Mouse (Mus musculus): Measurements from ENCODE around the gene Arid3b. TPM values are rescaled to one million over a fixed set of nuclear protein-coding genes. Genes with fewer than 3 reads are reported as not detected.

Gene Arid3b
- total RNA-seq, 2 experiments from 2014 or later, result 2.4 to 3.5 TPM

- no peak for DNase-seq
- intact Hi-C loops (cut with DNase I), result loop anchor here (5.0 to 10.0 kb wide), 2 partner anchors 223 to 234 kb away; partner anchors contain the start of gene Fam219b
Measured at GRCm38 (mm10) chr9:57760416-57761146, 76.0 kb downstream of the Arid3b start.

GRCm38 (mm10) chr9:57759289-57759688 is 77.3 kb downstream of the Arid3b start:
- intact Hi-C loops (cut with DNase I), result no loop called here
- peak; percentile 72 to 78 for DNase-seq

GRCm38 (mm10) chr9:57758528-57758927 is 78.1 kb downstream of the Arid3b start:
- intact Hi-C loops (cut with DNase I), result no loop called here
- no peak for DNase-seq

GRCm38 (mm10) chr9:57757578-57757977 is 79.0 kb downstream of the Arid3b start:
- DNase-seq, result no peak
- intact Hi-C loops (cut with DNase I), result no loop called here

- intact Hi-C loops (cut with DNase I), result no loop called here
- no peak for DNase-seq
Measured at GRCm38 (mm10) chr9:57750901-57751300, 85.7 kb downstream of the Arid3b start.

GRCm38 (mm10) chr9:57748831-57749230 is 87.8 kb downstream of the Arid3b start:
- intact Hi-C loops (cut with DNase I), result no loop called here
- DNase-seq, result no peak

- no peak for DNase-seq
- intact Hi-C loops (cut with DNase I), result no loop called here
Measured at GRCm38 (mm10) chr9:57748137-57748536, 88.5 kb downstream of the Arid3b start.

- intact Hi-C loops (cut with DNase I), result no loop called here
- DNase-seq, result no peak
Measured at GRCm38 (mm10) chr9:57747067-57747466, 89.5 kb downstream of the Arid3b start.

GRCm38 (mm10) chr9:57744462-57745091 is 92.0 kb downstream of the Arid3b start:
- DNase-seq, result no peak
- intact Hi-C loops (cut with DNase I), result loop anchor here (2.0 to 5.0 kb wide), 2 partner anchors 37 to 84 kb away; partner anchors contain the start of gene Edc3

Other genes starting within 250 kb of the Arid3b start
- gene Ulk3, start 247.3 kb downstream of the Arid3b start, total RNA-seq (2021), result 1 to 10 TPM; 4.3 to 6.0 TPM
- not detected for gene Cplx3, start 230.5 kb downstream of the Arid3b start, total RNA-seq (2021)
- not detected for gene Lman1l, start 216.0 kb downstream of the Arid3b start, total RNA-seq (2021)
- gene Csk, start 183.2 kb downstream of the Arid3b start, total RNA-seq (2021), result 1 to 10 TPM; 8.5 to 9.5 TPM
- gene Cyp1a2, start 153.1 kb downstream of the Arid3b start, total RNA-seq (2021), result not detected
- under 1 TPM; 0.26 to 0.57 TPM for gene Cyp1a1, start 148.9 kb downstream of the Arid3b start, total RNA-seq (2021)
- gene Edc3, start 128.3 kb downstream of the Arid3b start, total RNA-seq (2021), result 1 to 10 TPM; 4.8 to 6.3 TPM
- gene Clk3, start 70.9 kb downstream of the Arid3b start, total RNA-seq (2021), result 10 to 100 TPM; 35.9 to 37.7 TPM
- 10 to 100 TPM; 65.2 to 80.4 TPM for gene Ubl7, start 74.2 kb upstream of the Arid3b start, total RNA-seq (2021)
- gene Sema7a, start 103.3 kb upstream of the Arid3b start, total RNA-seq (2021), result 10 to 100 TPM in 1 of 2 experiments, 1 to 10 TPM in 1; 7.9 to 12.5 TPM
- gene Cyp11a1, start 169.6 kb upstream of the Arid3b start, total RNA-seq (2021), result not detected
- under 1 TPM; 0.18 to 0.69 TPM for gene Stra6, start 227.0 kb upstream of the Arid3b start, total RNA-seq (2021)

All from gastrocnemius, postnatal 36 days (tissue).